Mouse (Mus musculus) embryonic facial prominence, embryonic 10.5 days (tissue): ENCODE measurements at regions not wholly inside any gene's neighbourhood (a gene's known extent, or its start where the extent isn't known, plus 50 kb on each side); places are given as distances from the start of the nearest gene placed in this dataset.
A peak's percentile ranks its signal among the peaks of the same experiment; 100 is the strongest.

Experiments
- DNase-seq: peaks from one replicate; pipeline ENCODE4 v3.0.0-alpha.2; 2017; ENCODE audit warnings: low spot score
- H3K27ac ChIP-seq: fragments of 300-500 bp; sonication (generic); replicated peaks from 2 replicates; pipeline ENCODE4 v1.5.1; 2016; ENCODE audit warnings: mild to moderate bottlenecking
- H3K27me3 ChIP-seq: fragments of 300-500 bp; sonication (generic); replicated peaks from 2 replicates; pipeline ENCODE4 v1.6.1; 2016; ENCODE audit warnings: low read depth, mild to moderate bottlenecking; ENCODE audit not compliant: poor library complexity, severe bottlenecking
- H3K36me3 ChIP-seq: fragments of 300-500 bp; sonication (generic); replicated peaks from 2 replicates; pipeline ENCODE4 v1.6.1; 2016; ENCODE audit warnings: mild to moderate bottlenecking, moderate library complexity
- H3K4me1 ChIP-seq: fragments of 300-500 bp; sonication (generic); 2 replicates; pipeline ENCODE4 v1.6.1; 2016
- H3K4me3 ChIP-seq: fragments of 300-500 bp; sonication (generic); 2 replicates; pipeline ENCODE4 v1.5.1; 2016; ENCODE audit warnings: mild to moderate bottlenecking, moderate library complexity
- H3K9me3 ChIP-seq: fragments of 300-500 bp; sonication (generic); 2 replicates; pipeline ENCODE4 v1.6.1; 2016; ENCODE audit warnings: mild to moderate bottlenecking
- WGBS: fragments of 180-500 bp; shearing (Covaris S2); methylation state at CpG from one replicate; pipeline ENCODE4 v1.1.7; 2016; 5-methylcytosine and 5-hydroxymethylcytosine counted together

DNA sequence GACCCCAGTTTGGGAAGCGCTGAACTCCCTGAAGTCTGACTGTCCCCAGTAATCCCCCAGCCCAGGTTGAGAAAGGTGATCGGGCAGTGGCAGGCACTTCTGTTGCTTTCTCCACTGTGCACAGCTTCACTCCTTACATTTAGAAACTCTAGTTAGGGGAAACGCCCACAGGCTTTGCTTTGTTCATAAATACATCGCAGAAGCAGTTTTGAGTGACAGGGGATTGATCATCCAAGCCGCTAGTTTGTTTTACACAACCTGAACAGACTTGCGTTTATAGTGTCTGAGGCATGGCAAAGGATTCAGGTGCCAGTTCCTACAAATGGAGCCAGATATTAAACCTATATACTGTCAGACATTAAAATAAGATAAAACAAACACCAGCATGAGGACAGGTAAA lies 421.4 kb downstream of the Wdr11 start:
- no peak overlapping the region for H3K4me3 ChIP-seq
- no peaks in the 10 kb centered on the region; the same call in 1 of the 2 replicates for H3K27me3 ChIP-seq
- H3K27ac ChIP-seq = no peak overlapping the region
- peaks cover 65% of the 10 kb centered on the region for H3K4me1 ChIP-seq
- H3K36me3 ChIP-seq = no peaks in the 10 kb centered on the region
- H3K9me3 ChIP-seq = no peaks in the 10 kb centered on the region
- 84% methylated on average over 6 of the region's 6 CpGs for WGBS
- no peak for DNase-seq

DNA sequence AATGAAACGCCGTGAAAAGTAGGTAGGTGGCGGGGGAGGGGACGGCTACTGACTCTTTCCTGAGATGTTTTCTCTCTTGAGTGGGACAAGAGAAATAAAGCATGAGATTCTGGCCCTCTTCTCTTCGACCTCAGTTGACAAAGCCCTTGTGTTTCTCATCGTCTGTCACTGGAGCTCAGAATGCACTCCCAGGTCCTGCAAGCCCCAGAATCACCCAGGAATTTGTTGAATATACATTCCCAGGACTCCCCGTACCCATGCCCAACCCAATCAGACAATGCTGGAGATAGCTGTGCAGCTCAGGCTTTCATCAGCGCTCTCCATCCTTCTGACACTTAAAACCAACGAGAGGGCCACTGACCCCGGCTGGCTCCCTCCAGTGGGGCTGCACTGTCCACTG lies 422.9 kb downstream of the Wdr11 start:
- 68% methylated on average over 10 of the region's 10 CpGs for WGBS
- Histone ChIP-seq H3K9me3 (no peaks in the 10 kb centered on the region), H3K36me3 (no peaks in the 10 kb centered on the region), H3K27me3 (no peaks in the 10 kb centered on the region; the same call in 1 of the 2 replicates), H3K27ac (peak overlapping the region; percentile 69), H3K4me3 (no peak overlapping the region), H3K4me1 (peaks cover 64% of the 10 kb centered on the region)
- DNase-seq = no peak

DNA sequence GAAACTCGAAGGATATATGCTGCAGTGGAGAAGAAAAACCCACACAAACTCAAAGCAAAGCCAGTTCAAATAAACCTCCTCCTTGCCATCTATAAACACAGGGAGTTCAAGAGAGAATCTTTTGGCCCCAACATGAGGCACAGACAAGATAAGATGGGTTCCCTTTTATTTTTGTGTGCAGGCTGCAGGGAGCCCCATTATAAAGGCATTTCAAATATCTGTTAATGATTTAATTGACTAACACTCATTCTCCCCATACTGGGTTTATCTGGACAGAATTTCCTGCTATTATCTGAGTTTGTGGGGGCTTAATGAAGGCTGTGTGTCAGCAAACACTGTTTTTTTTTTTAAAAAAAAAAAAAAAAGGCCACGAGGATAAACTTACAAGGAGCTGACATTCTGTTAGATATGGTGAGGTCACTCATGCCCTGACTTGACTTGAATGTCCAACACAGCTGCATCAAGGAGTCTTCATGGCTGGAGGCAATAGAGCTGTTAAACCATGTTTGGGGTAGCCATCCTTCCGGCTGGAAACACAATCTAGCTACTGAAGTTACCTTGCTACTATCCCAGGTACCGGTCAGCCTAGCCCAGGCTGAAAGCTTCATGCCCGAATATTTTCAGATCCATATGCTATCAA lies 423.8 kb downstream of the Wdr11 start:
- 41% methylated on average over 5 of the region's 5 CpGs for WGBS
- Histone ChIP-seq H3K4me1 (peaks cover 64% of the 10 kb centered on the region), H3K27me3 (no peaks in the 10 kb centered on the region), H3K36me3 (no peaks in the 10 kb centered on the region), H3K4me3 (no peak overlapping the region), H3K27ac (peak overlapping the region; percentile 68; the same call in 1 of the 2 replicates), H3K9me3 (no peaks in the 10 kb centered on the region)
- no peak for DNase-seq

DNA sequence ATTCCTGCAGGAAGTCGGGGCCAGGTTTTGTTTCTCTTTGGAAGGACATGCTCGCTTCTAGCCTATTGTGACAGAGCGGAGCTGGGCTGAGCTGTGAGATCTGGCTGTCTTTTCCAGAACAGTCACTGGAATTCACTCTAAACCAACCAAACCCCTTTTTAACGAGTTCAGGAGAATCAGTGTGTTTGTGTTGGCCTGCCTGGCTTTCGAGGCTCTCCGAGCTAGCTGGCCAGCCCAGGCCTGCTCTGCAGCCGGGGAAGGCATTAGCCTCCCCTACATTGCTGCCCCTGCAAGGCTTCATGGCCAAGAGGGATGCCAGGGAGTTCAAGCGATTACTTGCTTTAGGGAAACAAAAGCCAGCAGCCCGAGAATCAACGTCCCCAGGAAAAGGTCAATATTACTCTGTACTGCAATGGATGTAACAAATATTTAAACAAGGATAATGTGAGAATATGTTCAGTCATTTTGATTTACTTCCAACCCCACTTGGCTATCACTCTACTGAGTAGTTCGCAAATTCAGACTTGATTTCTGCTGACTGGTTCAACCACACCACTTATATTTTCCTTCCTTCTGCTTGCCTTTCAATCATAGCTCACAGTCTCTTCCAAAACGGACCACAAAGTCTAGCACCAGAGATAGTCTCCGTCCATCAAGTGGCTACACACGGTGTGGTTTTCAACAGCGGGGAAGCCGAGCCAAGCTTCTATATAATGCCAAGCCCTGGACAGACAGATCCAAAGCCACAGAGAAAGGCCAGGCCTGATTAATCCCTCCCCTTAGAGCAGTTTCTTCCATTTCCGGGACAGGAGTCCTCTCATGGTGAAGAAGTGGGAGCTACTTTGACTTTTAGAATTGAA lies 424.6 kb downstream of the Wdr11 start:
- no peaks in the 10 kb centered on the region for H3K27me3 ChIP-seq
- 73% methylated on average over 17 of the region's 17 CpGs for WGBS
- peaks cover 57% of the 10 kb centered on the region for H3K4me1 ChIP-seq
- no peak overlapping the region for H3K4me3 ChIP-seq
- H3K9me3 ChIP-seq = no peaks in the 10 kb centered on the region
- DNase-seq = no peak
- no peaks in the 10 kb centered on the region for H3K36me3 ChIP-seq
- peak overlapping the region; percentile 68 for H3K27ac ChIP-seq

DNA sequence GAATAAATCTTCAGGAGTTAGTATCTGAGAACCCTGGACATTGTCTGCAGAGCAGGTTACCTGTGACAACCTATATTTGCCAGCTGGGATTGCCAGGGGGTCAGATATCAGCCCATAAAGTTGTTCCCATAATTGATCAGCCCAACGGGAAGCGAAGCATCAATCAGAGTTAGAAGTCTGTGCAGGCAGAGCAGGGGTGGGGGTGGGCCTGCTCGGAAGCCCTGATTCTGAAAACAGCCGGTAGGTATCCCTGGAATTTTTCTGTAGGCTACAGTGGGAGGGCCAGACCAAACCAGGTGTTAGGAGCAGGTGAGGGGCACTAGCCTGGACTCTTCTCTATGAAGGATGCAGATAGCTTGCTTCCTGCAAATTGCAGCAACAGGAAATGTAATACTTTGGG lies 427.2 kb downstream of the Wdr11 start:
- Histone ChIP-seq H3K36me3 (no peaks in the 10 kb centered on the region), H3K27ac (no peak overlapping the region)
- 40% methylated on average over 4 of the region's 4 CpGs for WGBS

DNA sequence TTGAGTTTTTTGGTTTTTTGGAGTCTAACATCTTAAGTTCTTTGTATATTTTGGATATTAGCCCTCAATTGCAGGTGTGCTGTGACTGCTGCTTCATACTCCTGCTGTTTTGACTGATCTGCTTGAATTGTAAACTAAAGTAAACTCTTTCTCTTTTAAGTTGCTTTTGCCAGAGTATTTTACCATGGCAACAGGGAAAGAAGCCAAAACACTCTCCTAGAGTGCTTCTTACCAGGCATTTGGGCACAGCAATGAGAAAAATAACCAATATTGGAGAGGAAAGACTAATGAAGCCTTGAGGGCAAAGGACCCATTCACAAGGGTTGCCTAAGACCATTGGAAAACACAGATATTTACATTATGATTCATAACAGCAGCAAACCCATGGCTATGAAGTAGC lies 437.3 kb downstream of the Wdr11 start:
- no peak overlapping the region for H3K4me3 ChIP-seq
- no peak overlapping the region for H3K27ac ChIP-seq
- DNase-seq = no peak

More for the DNA sequence above, 427.2 kb downstream of the Wdr11 start:
- H3K4me3 ChIP-seq = no peak overlapping the region
- H3K4me1 ChIP-seq = peaks cover 44% of the 10 kb centered on the region
- H3K9me3 ChIP-seq = no peaks in the 10 kb centered on the region
- peak; percentile 32 for DNase-seq
- H3K27me3 ChIP-seq = no peaks in the 10 kb centered on the region

DNA sequence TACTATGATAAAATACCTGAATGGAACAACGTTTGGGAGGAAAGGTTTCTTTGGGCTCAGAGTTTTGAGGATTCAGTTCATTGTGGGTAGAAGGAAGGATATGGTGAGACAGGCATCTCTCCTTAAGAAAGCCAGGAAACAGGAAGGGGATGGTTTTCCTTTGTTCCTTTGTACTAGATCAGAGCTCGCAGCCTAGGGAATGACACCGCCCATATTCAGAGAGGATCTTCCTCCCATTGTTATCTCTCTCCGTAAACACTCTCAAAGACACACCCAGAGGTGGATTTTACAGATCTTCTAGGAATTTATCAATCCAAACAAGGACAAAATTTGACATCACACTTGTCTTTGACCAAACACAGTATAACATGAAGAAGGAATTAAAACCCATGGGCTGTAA lies 439.0 kb downstream of the Wdr11 start:
- H3K27ac ChIP-seq = no peak overlapping the region
- H3K27me3 ChIP-seq = no peaks in the 10 kb centered on the region
- H3K36me3 ChIP-seq = no peaks in the 10 kb centered on the region
- no peak overlapping the region for H3K4me3 ChIP-seq
- H3K9me3 ChIP-seq = no peaks in the 10 kb centered on the region
- WGBS = 92% methylated on average over 4 of the region's 4 CpGs
- DNase-seq = no peak
- peaks cover 6% of the 10 kb centered on the region for H3K4me1 ChIP-seq

More for the DNA sequence above, 437.3 kb downstream of the Wdr11 start:
- no peaks in the 10 kb centered on the region for H3K9me3 ChIP-seq
- H3K27me3 ChIP-seq = no peaks in the 10 kb centered on the region
- no peaks in the 10 kb centered on the region for H3K36me3 ChIP-seq
- no peaks in the 10 kb centered on the region for H3K4me1 ChIP-seq

DNA sequence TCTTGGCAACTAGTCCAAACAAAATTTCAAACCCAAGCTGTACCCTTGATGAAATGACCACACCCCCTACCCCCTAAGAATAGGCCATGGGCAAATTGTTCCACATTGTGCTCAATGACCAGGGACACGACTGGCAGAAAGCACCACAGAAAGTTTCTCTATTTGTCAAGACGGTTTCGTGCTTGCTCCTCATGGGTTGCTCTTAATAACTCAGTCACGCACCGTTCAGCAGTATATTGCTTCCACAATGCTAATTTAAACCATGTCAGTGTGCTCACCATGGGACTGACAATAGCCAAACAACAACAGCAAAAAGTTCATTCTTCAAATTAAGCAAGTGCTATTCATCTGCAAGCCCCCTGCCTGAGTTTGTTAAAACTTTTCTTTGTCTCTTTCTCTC lies 444.6 kb downstream of the Wdr11 start:
- WGBS = 53% methylated on average over 5 of the region's 5 CpGs
- Histone ChIP-seq H3K27ac (no peak overlapping the region), H3K9me3 (no peaks in the 10 kb centered on the region), H3K27me3 (0 out of 2 replicates have a peak, but pooled peaks cover under 1% of the 10 kb centered on the region), H3K4me3 (no peak overlapping the region), H3K4me1 (peaks cover 28% of the 10 kb centered on the region), H3K36me3 (no peaks in the 10 kb centered on the region)
- no peak for DNase-seq

DNA sequence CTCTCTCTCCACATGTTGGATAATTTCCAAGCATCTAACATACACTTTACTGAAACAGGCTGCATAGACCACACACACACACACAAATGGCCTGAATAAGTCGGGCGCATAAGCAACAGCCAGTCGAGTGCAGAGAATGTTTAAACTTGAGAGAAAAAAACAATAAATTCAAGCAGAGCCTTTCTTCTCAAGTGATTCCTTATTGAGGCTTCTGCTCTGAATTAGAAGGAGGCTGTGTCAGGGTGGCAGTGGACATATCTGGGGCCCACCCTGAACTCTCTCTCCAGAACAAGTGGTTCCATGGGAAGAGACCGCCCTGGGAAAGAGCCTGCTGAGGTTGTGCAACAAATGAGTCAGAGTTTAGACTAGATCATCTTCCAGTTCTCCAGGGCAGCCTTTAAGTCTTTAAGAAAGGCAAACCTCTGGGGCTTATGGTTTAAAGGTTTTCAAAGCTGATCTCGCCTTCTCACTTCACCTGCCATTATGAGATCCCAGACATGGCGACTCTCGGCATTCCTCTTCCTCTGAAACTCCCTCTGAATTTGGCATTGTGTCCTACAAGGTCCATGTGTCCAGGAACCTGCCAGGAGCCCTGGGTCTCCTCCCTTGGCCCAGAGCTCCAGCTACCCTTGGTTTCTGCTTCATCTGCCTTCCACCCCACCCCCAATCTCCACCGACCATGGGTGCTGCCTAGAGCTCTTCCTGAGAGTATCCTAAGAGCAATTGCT lies 445.3 kb downstream of the Wdr11 start:
- no peaks in the 10 kb centered on the region for H3K36me3 ChIP-seq
- 81% methylated on average over 8 of the region's 8 CpGs for WGBS
- H3K27ac ChIP-seq = peak overlapping the region; percentile 31; the same call in 1 of the 2 replicates
- DNase-seq = no peak
- H3K4me1 ChIP-seq = peaks cover 36% of the 10 kb centered on the region
- H3K27me3 ChIP-seq = 0 out of 2 replicates have a peak, but pooled peaks cover 3% of the 10 kb centered on the region
- no peaks in the 10 kb centered on the region for H3K9me3 ChIP-seq
- no peak overlapping the region for H3K4me3 ChIP-seq

DNA sequence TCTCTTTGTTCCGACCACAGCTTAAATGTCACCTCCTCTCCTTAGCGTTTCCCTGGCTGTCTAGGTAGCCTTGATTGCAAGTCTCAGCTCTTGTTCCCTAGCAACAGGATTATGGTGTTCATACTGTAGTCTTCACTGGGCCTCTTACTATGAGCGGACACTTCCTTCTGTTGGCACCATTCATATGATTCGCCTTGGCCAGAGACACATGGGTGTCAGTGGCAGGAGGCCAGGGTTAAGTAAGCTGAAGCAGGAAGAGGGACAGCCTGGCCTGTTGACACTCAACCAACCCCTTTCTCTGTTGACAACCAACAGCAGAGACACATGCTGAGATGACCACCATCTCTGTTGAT lies 445.9 kb downstream of the Wdr11 start:
- Histone ChIP-seq H3K4me1 (peaks cover 42% of the 10 kb centered on the region), H3K9me3 (no peaks in the 10 kb centered on the region), H3K27ac (0 out of 2 replicates have a peak overlapping the region, but pooled peaks have one; percentile 31), H3K36me3 (no peaks in the 10 kb centered on the region), H3K27me3 (0 out of 2 replicates have a peak, but pooled peaks cover 3% of the 10 kb centered on the region), H3K4me3 (no peak overlapping the region)
- WGBS = 82% methylated on average over 4 of the region's 4 CpGs
- DNase-seq = no peak

DNA sequence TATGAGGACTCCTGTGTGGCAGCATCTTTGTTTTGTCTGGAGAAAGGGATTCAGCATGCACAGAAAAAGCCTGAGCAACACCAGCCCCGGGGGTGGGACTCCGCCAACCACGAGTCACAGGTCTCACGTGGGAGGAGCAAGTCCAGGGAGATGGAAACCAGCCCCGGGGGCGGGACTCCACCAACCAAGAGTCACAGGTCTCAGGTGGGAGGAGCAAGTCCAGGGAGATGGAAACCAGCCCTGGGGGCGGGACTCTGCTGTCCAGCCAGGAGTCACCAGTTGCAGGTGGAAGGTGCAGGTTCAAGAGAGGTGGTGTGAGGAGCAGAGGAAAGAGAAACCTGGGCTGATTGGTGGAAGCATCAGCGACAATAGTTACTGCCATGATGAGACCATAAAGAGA lies 448.9 kb downstream of the Wdr11 start:
- H3K36me3 ChIP-seq = no peaks in the 10 kb centered on the region
- H3K4me1 ChIP-seq = peaks cover 51% of the 10 kb centered on the region
- WGBS = 73% methylated on average over 8 of the region's 8 CpGs
- peak; percentile 33 for DNase-seq
- no peaks in the 10 kb centered on the region for H3K9me3 ChIP-seq
- no peak overlapping the region for H3K27ac ChIP-seq
- no peak overlapping the region for H3K4me3 ChIP-seq
- H3K27me3 ChIP-seq = peaks cover 14% of the 10 kb centered on the region

DNA sequence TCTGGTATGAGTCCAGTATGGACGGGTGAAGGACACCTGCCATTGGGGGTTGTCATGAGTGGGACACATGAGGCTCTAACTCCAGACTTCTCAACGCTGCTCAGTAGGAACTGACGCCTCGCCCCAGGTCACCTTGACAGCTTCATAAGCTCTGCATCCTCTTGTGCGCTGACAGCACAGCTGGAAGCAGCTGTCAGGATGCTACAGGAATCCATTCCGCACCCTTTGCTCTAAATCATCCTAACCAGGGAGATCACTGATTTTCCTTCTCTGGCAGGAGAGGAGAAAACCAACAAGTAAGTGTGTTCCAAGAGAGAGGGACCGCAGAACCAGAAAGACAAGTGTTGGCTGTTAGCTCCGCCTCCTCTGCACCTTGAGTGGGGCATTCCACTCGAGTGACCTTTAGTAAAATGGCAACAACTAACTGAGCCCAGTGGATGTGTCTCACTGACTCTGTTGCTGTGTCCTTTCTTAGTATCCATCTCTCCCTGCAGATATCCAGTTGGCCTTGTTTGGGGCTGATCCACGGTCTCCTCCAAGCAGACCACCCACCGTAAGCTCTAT lies 449.8 kb downstream of the Wdr11 start:
- Histone ChIP-seq H3K36me3 (no peaks in the 10 kb centered on the region), H3K9me3 (no peaks in the 10 kb centered on the region), H3K4me3 (no peak overlapping the region), H3K27ac (no peak overlapping the region), H3K27me3 (peaks cover 19% of the 10 kb centered on the region), H3K4me1 (peaks cover 52% of the 10 kb centered on the region)
- 83% methylated on average over 11 of the region's 11 CpGs for WGBS
- no peak for DNase-seq
